Mouse (Mus musculus) hindbrain, embryonic 13.5 days (tissue): ENCODE results near the gene Olfr1008. TPM values are rescaled to one million over a fixed set of nuclear protein-coding genes. Genes with fewer than 3 reads are reported as not detected.
"Not testable (repeated sequence)": the region's sequence is repeated elsewhere in the genome, so short reads cannot be mapped to it uniquely, and the experiment has no call there.

Experiments used
- ATAC-seq: fragments of 200-750 bp; cut with Nextera tagmentation; 2 replicates; pipeline ENCODE4 v1.8.0; 2017; ENCODE audit warnings: moderate TSS enrichment; ENCODE audit not compliant: low FRiP score
- H3K27ac ChIP-seq: fragments of 300-500 bp; sonication (generic); 2 replicates; pipeline ENCODE4 v1.5.1; 2015; ENCODE audit warnings: inconsistent platforms, mild to moderate bottlenecking, moderate library complexity
- H3K27me3 ChIP-seq: fragments of 300-500 bp; sonication (generic); 2 replicates; pipeline ENCODE4 v1.6.1; 2015; ENCODE audit warnings: mild to moderate bottlenecking, inconsistent platforms
- H3K36me3 ChIP-seq: fragments of 300-500 bp; sonication (generic); 2 replicates; pipeline ENCODE4 v1.6.1; 2015; ENCODE audit warnings: mild to moderate bottlenecking, inconsistent platforms
- H3K4me1 ChIP-seq: fragments of 300-500 bp; sonication (generic); replicated peaks from 2 replicates; pipeline ENCODE4 v1.6.1; 2015; ENCODE audit warnings: inconsistent platforms
- H3K4me2 ChIP-seq: fragments of 300-500 bp; sonication (generic); 2 replicates; pipeline ENCODE4 v1.6.1; 2015; ENCODE audit warnings: inconsistent platforms, mild to moderate bottlenecking, moderate library complexity
- H3K4me3 ChIP-seq: fragments of 300-500 bp; sonication (generic); 2 replicates; pipeline ENCODE4 v1.5.1; 2015; ENCODE audit warnings: mild to moderate bottlenecking, inconsistent platforms
- H3K9ac ChIP-seq: fragments of 300-500 bp; sonication (generic); 2 replicates; pipeline ENCODE4 v1.6.1; 2015; ENCODE audit warnings: mild to moderate bottlenecking, inconsistent platforms
- H3K9me3 ChIP-seq: fragments of 300-500 bp; sonication (generic); 2 replicates; pipeline ENCODE4 v1.6.1; 2016; ENCODE audit warnings: inconsistent platforms
- WGBS: fragments of 180-500 bp; shearing (Covaris S2); methylation state at CpG from one replicate; pipeline ENCODE4 v1.1.7; 2015; 5-methylcytosine and 5-hydroxymethylcytosine counted together
- polyA plus RNA-seq: library from polyadenylated mRNA; unstranded; fragments of >200 nt; fragmentation: Nextera tagmentation; extraction: Ambion mirVana; gene quantifications from 2 replicates; pipeline ENCODE4 v1.2.1, GENCODE M21; 2015

The Olfr1008 gene
- polyA plus RNA-seq = not detected in 2 replicates

GRCm38 (mm10) chr2:85689131-85689530, at the start of gene Olfr1008:
TSS of gene Olfr1008 (plus strand) at chr2:85689431.
- Histone ChIP-seq H3K9me3 (0 out of 2 replicates have a peak, but pooled peaks cover 3% of the 10 kb centered on the region), H3K4me2 (no peak within 1 kb of the TSS), H3K4me1 (no peaks in the 10 kb centered on the region), H3K4me3 (no peak within 1 kb of the TSS), H3K27ac (no peak within 1 kb of the TSS), H3K36me3 (no peaks in the 10 kb centered on the region), H3K27me3 (no peaks in the 10 kb centered on the region), H3K9ac (no peak within 1 kb of the TSS)
- ATAC-seq = no peak

GRCm38 (mm10) chr2:85650604-85651003, 38.6 kb upstream of the Olfr1008 start, which contains the start of gene Olfr1002:
TSS of gene Olfr1002 (minus strand) at chr2:85650704.
- Histone ChIP-seq H3K27me3 (no peaks in the 10 kb centered on the region), H3K9ac (no peak within 1 kb of the TSS), H3K4me1 (no peaks in the 10 kb centered on the region), H3K4me3 (no peak within 1 kb of the TSS), H3K36me3 (no peaks in the 10 kb centered on the region), H3K9me3 (no peaks in the 10 kb centered on the region), H3K4me2 (no peak within 1 kb of the TSS), H3K27ac (no peak within 1 kb of the TSS)
- no peak for ATAC-seq
- WGBS = 93% methylated on average over 1 of the region's 1 CpGs

- ATAC-seq, H3K27me3 ChIP-seq, H3K4me3 ChIP-seq, H3K4me1 ChIP-seq, H3K36me3 ChIP-seq, H3K27ac ChIP-seq, H3K4me2 ChIP-seq, H3K9ac ChIP-seq, H3K9me3 ChIP-seq: not testable (repeated sequence)
Measured at GRCm38 (mm10) chr2:85664355-85664754, 24.9 kb upstream of the Olfr1008 start, which contains the start of gene Olfr154. TSS of gene Olfr154 (minus strand) at chr2:85664455.

DNA sequence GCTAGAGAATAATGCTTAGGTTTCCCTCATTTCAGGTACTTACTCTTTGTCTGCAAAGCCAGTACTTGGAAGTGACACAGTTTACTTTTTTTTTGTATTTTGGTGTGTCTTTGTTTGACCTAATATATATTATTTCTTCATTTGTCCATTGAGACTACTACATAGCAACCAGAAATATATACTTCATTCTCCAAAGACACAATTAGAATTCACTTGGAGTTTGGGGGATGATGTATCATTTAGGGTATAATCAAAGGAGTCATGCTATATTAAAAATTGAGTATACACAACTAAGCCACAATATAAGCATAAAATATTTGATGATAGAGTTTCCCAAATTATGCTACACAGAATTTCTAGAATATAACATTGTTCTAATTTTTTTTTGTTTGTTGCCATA, 10.6 kb upstream of the Olfr1008 start, which contains the start of gene Olfr1006:
TSS of gene Olfr1006 (minus strand) at position 101 of the 400 bp plus-strand sequence.
- H3K27ac ChIP-seq = no peak within 1 kb of the TSS
- no peaks in the 10 kb centered on the region for H3K27me3 ChIP-seq
- H3K36me3 ChIP-seq = no peaks in the 10 kb centered on the region
- no peaks in the 10 kb centered on the region for H3K9me3 ChIP-seq
- no peak for ATAC-seq
- H3K4me3 ChIP-seq = no peak within 1 kb of the TSS
- H3K4me2 ChIP-seq = no peak within 1 kb of the TSS
- H3K9ac ChIP-seq = no peak within 1 kb of the TSS
- H3K4me1 ChIP-seq = no peaks in the 10 kb centered on the region

GRCm38 (mm10) chr2:85710680-85711079, 21.4 kb downstream of the Olfr1008 start:
- H3K4me2 ChIP-seq, H3K9me3 ChIP-seq, H3K27ac ChIP-seq, H3K36me3 ChIP-seq, H3K4me3 ChIP-seq, H3K9ac ChIP-seq, H3K4me1 ChIP-seq, ATAC-seq, H3K27me3 ChIP-seq: not testable (repeated sequence)
- 81% methylated on average over 2 of the region's 2 CpGs for WGBS

- Histone ChIP-seq H3K9me3 (no peaks in the 10 kb centered on the region), H3K4me3 (no peak overlapping the region), H3K9ac (no peak overlapping the region), H3K27ac (no peak overlapping the region), H3K4me2 (no peak overlapping the region), H3K36me3 (no peaks in the 10 kb centered on the region), H3K4me1 (no peaks in the 10 kb centered on the region), H3K27me3 (no peaks in the 10 kb centered on the region)
- no peak for ATAC-seq
- WGBS = 34% methylated on average over 1 of the region's 1 CpGs
Measured at GRCm38 (mm10) chr2:85711159-85711558, 21.9 kb downstream of the Olfr1008 start.

DNA sequence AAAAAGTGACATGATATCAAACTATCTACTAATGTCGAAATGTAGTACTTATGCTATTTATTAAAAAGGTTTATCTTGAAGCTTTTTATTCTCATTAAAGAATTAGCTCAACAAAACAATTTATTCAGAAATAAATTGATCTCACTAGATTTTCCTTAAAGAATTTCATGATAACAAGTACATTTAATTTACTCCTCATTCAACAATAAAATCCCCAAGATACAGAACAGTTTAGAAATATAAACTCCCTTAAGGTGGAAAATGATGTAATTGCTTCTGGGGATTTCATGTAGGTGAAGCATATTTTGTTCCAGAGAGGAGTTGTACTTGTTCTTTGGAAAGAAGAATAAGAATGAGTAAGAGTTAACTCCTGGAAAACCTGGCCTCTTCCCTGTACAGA, 25.9 kb downstream of the Olfr1008 start, which contains the start of gene Olfr1009:
TSS of gene Olfr1009 (plus strand) at position 301 of the 400 bp plus-strand sequence.
- no peaks in the 10 kb centered on the region for H3K4me1 ChIP-seq
- H3K27ac ChIP-seq = no peak within 1 kb of the TSS
- H3K4me3 ChIP-seq = no peak within 1 kb of the TSS
- no peaks in the 10 kb centered on the region; the same call in 1 of the 2 replicates for H3K9me3 ChIP-seq
- no peaks in the 10 kb centered on the region for H3K36me3 ChIP-seq
- H3K4me2 ChIP-seq = no peak within 1 kb of the TSS
- WGBS = 91% methylated on average over 1 of the region's 1 CpGs
- no peak for ATAC-seq
- H3K9ac ChIP-seq = no peak within 1 kb of the TSS
- no peaks in the 10 kb centered on the region for H3K27me3 ChIP-seq

GRCm38 (mm10) chr2:85725793-85726192, 36.6 kb downstream of the Olfr1008 start:
- Histone ChIP-seq H3K4me1 (no peaks in the 10 kb centered on the region), H3K27me3 (no peaks in the 10 kb centered on the region), H3K4me3 (no peak overlapping the region), H3K27ac (no peak overlapping the region), H3K4me2 (no peak overlapping the region), H3K9ac (no peak overlapping the region), H3K36me3 (no peaks in the 10 kb centered on the region), H3K9me3 (no peaks in the 10 kb centered on the region)
- 17% methylated on average over 3 of the region's 3 CpGs for WGBS
- ATAC-seq = no peak

Other genes starting within 250 kb of the Olfr1008 start
- not detected in 2 replicates for gene Olfr995, start 245.8 kb upstream of the Olfr1008 start, polyA plus RNA-seq
- gene 4833423E24Rik, start 170.4 kb upstream of the Olfr1008 start, polyA plus RNA-seq = not detected in 2 replicates
- not detected in 2 replicates for gene Olfr996, start 110.2 kb upstream of the Olfr1008 start, polyA plus RNA-seq
- not detected in 2 replicates for gene Olfr998, start 100.5 kb upstream of the Olfr1008 start, polyA plus RNA-seq
- gene Olfr1000, start 77.5 kb upstream of the Olfr1008 start, polyA plus RNA-seq = not detected in 2 replicates
- not detected in 2 replicates for gene Olfr1002, start 38.7 kb upstream of the Olfr1008 start, polyA plus RNA-seq
- gene Olfr154, start 25.0 kb upstream of the Olfr1008 start, polyA plus RNA-seq = not detected in 2 replicates
- gene Olfr1006, start 10.7 kb upstream of the Olfr1008 start, polyA plus RNA-seq = not detected in 2 replicates
- gene Olfr1009, start 26.0 kb downstream of the Olfr1008 start, polyA plus RNA-seq = not detected in 2 replicates
- not detected in 2 replicates for gene Olfr1012, start 73.3 kb downstream of the Olfr1008 start, polyA plus RNA-seq
- not detected in 2 replicates for gene Olfr1013, start 77.7 kb downstream of the Olfr1008 start, polyA plus RNA-seq
- not detected in 2 replicates for gene Olfr1014, start 83.3 kb downstream of the Olfr1008 start, polyA plus RNA-seq
- gene Olfr1015, start 92.6 kb downstream of the Olfr1008 start, polyA plus RNA-seq = not detected in 2 replicates
- not detected in 2 replicates for gene Olfr1016, start 113.1 kb downstream of the Olfr1008 start, polyA plus RNA-seq
- not detected in 2 replicates for gene Olfr1018, start 129.0 kb downstream of the Olfr1008 start, polyA plus RNA-seq
- gene Olfr1019, start 156.1 kb downstream of the Olfr1008 start, polyA plus RNA-seq = not detected in 2 replicates
- not detected in 2 replicates for gene Olfr1020, start 157.6 kb downstream of the Olfr1008 start, polyA plus RNA-seq
- gene Olfr1022, start 179.2 kb downstream of the Olfr1008 start, polyA plus RNA-seq = not detected in 2 replicates
- not detected in 2 replicates for gene Olfr1023, start 196.2 kb downstream of the Olfr1008 start, polyA plus RNA-seq
- not detected in 2 replicates for gene Olfr1024, start 215.6 kb downstream of the Olfr1008 start, polyA plus RNA-seq
- gene Olfr1025-ps1, start 225.8 kb downstream of the Olfr1008 start, polyA plus RNA-seq = not detected in 2 replicates
- not detected in 2 replicates for gene Olfr1026, start 232.1 kb downstream of the Olfr1008 start, polyA plus RNA-seq